Mouse (Mus musculus): ENCODE measurements around the gene Tmem256. TPM values are rescaled to one million over a fixed set of nuclear protein-coding genes. Genes with fewer than 3 reads are reported as not detected.

The Tmem256 gene
- polyA plus RNA-seq, 1 experiment from 2014 or later: 584 TPM

GRCm38 (mm10) chr11:69848021-69848420, 9.7 kb downstream of the Tmem256 start:
- Histone ChIP-seq H3K4me2 (replicated peaks; ENCODE audit: low read depth) (no peak overlapping the region), H3K36me3 (ENCODE audit: control insufficient read depth, insufficient read depth) (peaks cover 46% of the 10 kb centered on the region), H3K9ac (ENCODE audit: low read depth, low read length) (no peak overlapping the region), H3K4me3 (ENCODE audit: low read depth, low read length) (no peak overlapping the region), H3K4me1 (replicated peaks; ENCODE audit: control insufficient read depth, insufficient read depth, low read length) (peaks cover 14% of the 10 kb centered on the region), H3K9me3 (ENCODE audit: control insufficient read depth) (no peaks in the 10 kb centered on the region), H3K27ac (ENCODE audit: low read depth, low read length) (no peak overlapping the region), H3K27me3 (replicated peaks; ENCODE audit: control insufficient read depth, insufficient read depth, low read length) (no peaks in the 10 kb centered on the region)
- ATAC-seq: no peak
- 94% methylated on average over 6 of the region's 6 CpGs for WGBS
- no peak for TF ChIP-seq CTCF (IDR thresholded peaks at IDR 0.05; ENCODE audit: low read depth)

DNA sequence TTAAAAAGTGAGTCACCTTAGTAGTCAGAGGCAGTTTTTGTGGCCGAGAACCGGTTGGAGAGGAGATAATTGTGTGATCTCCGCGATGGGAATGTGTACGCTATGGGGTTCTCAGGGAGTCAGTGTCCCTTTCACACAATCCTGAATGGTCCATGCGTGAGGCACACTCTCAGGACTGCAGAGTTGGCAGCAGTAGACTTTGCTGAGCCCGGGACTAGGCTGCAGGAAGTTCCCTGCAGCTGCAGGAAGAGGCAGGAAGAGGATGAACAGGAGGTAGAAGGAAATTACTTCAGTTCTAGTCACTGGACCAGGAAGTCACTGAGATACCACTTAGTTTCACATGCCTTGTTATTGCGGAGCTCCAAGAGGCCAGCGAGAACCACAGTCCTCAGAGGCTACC, 10.8 kb downstream of the Tmem256 start:
- WGBS: 69% methylated on average over 9 of the region's 9 CpGs
- Histone ChIP-seq H3K27ac (ENCODE audit: low read depth, low read length) (no peak overlapping the region), H3K4me2 (replicated peaks; ENCODE audit: low read depth) (no peak overlapping the region), H3K9me3 (ENCODE audit: control insufficient read depth) (no peaks in the 10 kb centered on the region), H3K4me1 (replicated peaks; ENCODE audit: control insufficient read depth, insufficient read depth, low read length) (peaks cover 14% of the 10 kb centered on the region), H3K4me3 (ENCODE audit: low read depth, low read length) (no peak overlapping the region), H3K9ac (ENCODE audit: low read depth, low read length) (no peak overlapping the region), H3K36me3 (ENCODE audit: control insufficient read depth, insufficient read depth) (peaks cover 54% of the 10 kb centered on the region), H3K27me3 (replicated peaks; ENCODE audit: control insufficient read depth, insufficient read depth, low read length) (no peaks in the 10 kb centered on the region)
- no peak for ATAC-seq
- no peak for TF ChIP-seq CTCF (IDR thresholded peaks at IDR 0.05; ENCODE audit: low read depth)

GRCm38 (mm10) chr11:69849884-69850283, 11.6 kb downstream of the Tmem256 start:
- no peak overlapping the region for H3K9ac ChIP-seq (ENCODE audit: low read depth, low read length)
- 86% methylated on average over 15 of the region's 15 CpGs for WGBS
- TF ChIP-seq CTCF (IDR thresholded peaks at IDR 0.05; ENCODE audit: low read depth): no peak
- no peaks in the 10 kb centered on the region for H3K27me3 ChIP-seq (replicated peaks; ENCODE audit: control insufficient read depth, insufficient read depth, low read length)
- no peak overlapping the region for H3K4me3 ChIP-seq (ENCODE audit: low read depth, low read length)
- H3K36me3 ChIP-seq (ENCODE audit: control insufficient read depth, insufficient read depth): peaks cover 58% of the 10 kb centered on the region
- H3K9me3 ChIP-seq (ENCODE audit: control insufficient read depth): no peaks in the 10 kb centered on the region
- H3K4me2 ChIP-seq (replicated peaks; ENCODE audit: low read depth): no peak overlapping the region
- peaks cover 14% of the 10 kb centered on the region for H3K4me1 ChIP-seq (replicated peaks; ENCODE audit: control insufficient read depth, insufficient read depth, low read length)
- no peak overlapping the region for H3K27ac ChIP-seq (ENCODE audit: low read depth, low read length)
- no peak for ATAC-seq

DNA sequence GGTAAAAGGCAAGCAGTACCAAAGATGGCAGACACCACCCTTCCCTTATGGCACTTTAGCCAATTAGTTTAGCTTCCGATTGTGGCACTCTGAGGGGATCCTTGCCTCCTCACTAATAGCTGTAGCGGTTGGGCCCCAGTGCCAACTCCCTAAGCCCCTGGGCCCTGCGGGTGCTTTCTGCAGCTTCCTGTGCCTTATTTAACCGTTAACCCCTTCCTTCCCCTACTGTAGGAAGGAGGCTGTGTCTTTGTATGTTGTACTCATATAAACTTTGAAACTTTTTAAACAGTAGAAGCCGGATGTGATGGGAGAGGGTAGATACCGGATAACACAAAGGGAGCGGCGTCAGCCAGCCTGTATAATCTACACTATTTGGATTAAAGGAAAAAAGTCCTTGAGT, 12.4 kb downstream of the Tmem256 start:
- H3K9me3 ChIP-seq (ENCODE audit: control insufficient read depth): no peaks in the 10 kb centered on the region
- H3K4me3 ChIP-seq (ENCODE audit: low read depth, low read length): no peak overlapping the region
- no peak for TF ChIP-seq CTCF (IDR thresholded peaks at IDR 0.05; ENCODE audit: low read depth)
- no peak overlapping the region for H3K27ac ChIP-seq (ENCODE audit: low read depth, low read length)
- H3K9ac ChIP-seq (ENCODE audit: low read depth, low read length): no peak overlapping the region
- 71% methylated on average over 8 of the region's 8 CpGs for WGBS
- peaks cover 66% of the 10 kb centered on the region for H3K36me3 ChIP-seq (ENCODE audit: control insufficient read depth, insufficient read depth)
- ATAC-seq: no peak
- H3K4me2 ChIP-seq (replicated peaks; ENCODE audit: low read depth): no peak overlapping the region
- H3K4me1 ChIP-seq (replicated peaks; ENCODE audit: control insufficient read depth, insufficient read depth, low read length): peaks cover 6% of the 10 kb centered on the region
- no peaks in the 10 kb centered on the region for H3K27me3 ChIP-seq (replicated peaks; ENCODE audit: control insufficient read depth, insufficient read depth, low read length)

GRCm38 (mm10) chr11:69853994-69854393, 15.7 kb downstream of the Tmem256 start:
- Histone ChIP-seq H3K4me2 (replicated peaks; ENCODE audit: low read depth) (no peak overlapping the region), H3K4me3 (ENCODE audit: low read depth, low read length) (no peak overlapping the region), H3K36me3 (ENCODE audit: control insufficient read depth, insufficient read depth) (peaks cover 54% of the 10 kb centered on the region), H3K4me1 (replicated peaks; ENCODE audit: control insufficient read depth, insufficient read depth, low read length) (no peaks in the 10 kb centered on the region), H3K9ac (ENCODE audit: low read depth, low read length) (no peak overlapping the region), H3K27ac (ENCODE audit: low read depth, low read length) (no peak overlapping the region), H3K27me3 (replicated peaks; ENCODE audit: control insufficient read depth, insufficient read depth, low read length) (no peaks in the 10 kb centered on the region), H3K9me3 (ENCODE audit: control insufficient read depth) (no peaks in the 10 kb centered on the region)
- ATAC-seq: peak; percentile 22; the same call in 1 of the 2 replicates
- no peak for TF ChIP-seq CTCF (IDR thresholded peaks at IDR 0.05; ENCODE audit: low read depth)
- WGBS: 31% methylated on average over 7 of the region's 7 CpGs

DNA sequence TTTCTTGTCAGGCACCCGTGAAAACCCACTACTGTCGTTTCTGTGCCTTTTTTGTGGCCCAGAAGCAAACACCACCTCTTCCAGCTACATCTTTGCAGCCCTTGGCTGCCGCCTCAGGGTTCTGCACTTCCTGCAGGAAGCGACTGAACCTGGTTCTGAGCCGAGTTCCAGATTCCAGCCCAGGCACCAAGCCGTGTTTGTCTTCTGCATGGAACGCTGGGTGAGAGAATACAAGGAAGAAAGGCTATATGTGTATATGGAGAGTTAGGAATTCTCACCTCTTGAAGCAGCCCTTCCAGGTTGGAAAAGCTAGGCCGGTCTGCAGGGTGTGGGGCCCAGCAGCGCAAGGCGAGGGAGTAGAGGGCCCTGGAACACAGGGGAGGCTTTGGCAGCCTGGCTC, 16.4 kb downstream of the Tmem256 start:
- Histone ChIP-seq H3K4me1 (replicated peaks; ENCODE audit: control insufficient read depth, insufficient read depth, low read length) (no peaks in the 10 kb centered on the region), H3K9ac (ENCODE audit: low read depth, low read length) (no peak overlapping the region), H3K27ac (ENCODE audit: low read depth, low read length) (no peak overlapping the region), H3K27me3 (replicated peaks; ENCODE audit: control insufficient read depth, insufficient read depth, low read length) (no peaks in the 10 kb centered on the region), H3K9me3 (ENCODE audit: control insufficient read depth) (no peaks in the 10 kb centered on the region), H3K36me3 (ENCODE audit: control insufficient read depth, insufficient read depth) (peaks cover 54% of the 10 kb centered on the region), H3K4me2 (replicated peaks; ENCODE audit: low read depth) (no peak overlapping the region), H3K4me3 (ENCODE audit: low read depth, low read length) (no peak overlapping the region)
- no peak for ATAC-seq
- no peak for TF ChIP-seq CTCF (IDR thresholded peaks at IDR 0.05; ENCODE audit: low read depth)
- 76% methylated on average over 10 of the region's 10 CpGs for WGBS

DNA sequence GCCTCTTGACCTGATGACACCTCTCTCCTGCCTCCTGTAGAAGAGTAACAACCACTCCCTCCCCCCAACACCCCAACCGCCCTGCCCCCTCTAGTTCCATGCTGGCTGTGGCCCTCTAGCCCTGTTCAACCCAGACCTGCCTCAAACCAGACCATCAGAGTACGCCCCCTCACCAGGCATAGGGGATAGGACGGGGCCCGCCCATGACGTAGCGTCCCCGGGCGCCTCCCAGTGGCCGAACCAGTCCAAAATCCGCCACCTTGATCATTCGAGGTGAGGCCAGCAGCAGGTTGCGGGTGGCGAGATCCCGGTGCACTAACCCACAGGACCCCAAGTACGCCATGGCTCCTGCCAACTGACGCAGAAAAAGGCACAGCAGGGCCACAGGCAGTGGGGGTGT, 17.0 kb downstream of the Tmem256 start:
- Histone ChIP-seq H3K4me2 (replicated peaks; ENCODE audit: low read depth) (no peak overlapping the region), H3K27me3 (replicated peaks; ENCODE audit: control insufficient read depth, insufficient read depth, low read length) (no peaks in the 10 kb centered on the region), H3K4me3 (ENCODE audit: low read depth, low read length) (no peak overlapping the region), H3K27ac (ENCODE audit: low read depth, low read length) (no peak overlapping the region), H3K9ac (ENCODE audit: low read depth, low read length) (no peak overlapping the region), H3K9me3 (ENCODE audit: control insufficient read depth) (no peaks in the 10 kb centered on the region), H3K36me3 (ENCODE audit: control insufficient read depth, insufficient read depth) (peaks cover 48% of the 10 kb centered on the region), H3K4me1 (replicated peaks; ENCODE audit: control insufficient read depth, insufficient read depth, low read length) (no peaks in the 10 kb centered on the region)
- ATAC-seq: no peak
- peak; percentile 65 for TF ChIP-seq CTCF (IDR thresholded peaks at IDR 0.05; ENCODE audit: low read depth)
- 48% methylated on average over 16 of the region's 16 CpGs for WGBS

Measured in intestine, postnatal 0 days (tissue).